Mouse (Mus musculus): ENCODE measurements at regions not wholly inside any gene's neighbourhood (a gene's known extent, or its start where the extent isn't known, plus 50 kb on each side); places are given as distances from the start of the nearest gene placed in this dataset.

- no peak for DNase-seq (ENCODE audit: low spot score in 2 of 2)
- intact Hi-C loops (cut with DNase I) = no loop called here
These were observed 189.7 kb upstream of the Runx1 start for GRCm38 (mm10) chr16:93015636-93016035.

GRCm38 (mm10) chr16:93014991-93015390, 189.0 kb upstream of the Runx1 start:
- no peak for DNase-seq (ENCODE audit: low spot score in 2 of 2)
- intact Hi-C loops (cut with DNase I) = no loop called here

GRCm38 (mm10) chr16:93013881-93014280, 187.9 kb upstream of the Runx1 start:
- intact Hi-C loops (cut with DNase I) = no loop called here

GRCm38 (mm10) chr16:93013256-93013655, 187.3 kb upstream of the Runx1 start:
- intact Hi-C loops (cut with DNase I) = no loop called here
- no peak for DNase-seq (ENCODE audit: low spot score in 2 of 2)

More at GRCm38 (mm10) chr16:93013881-93014280, 187.9 kb upstream of the Runx1 start:
- DNase-seq (ENCODE audit: low spot score in 2 of 2) = no peak

GRCm38 (mm10) chr16:93011474-93011873, 185.5 kb upstream of the Runx1 start:
- DNase-seq (ENCODE audit: low spot score in 2 of 2) = no peak
- intact Hi-C loops (cut with DNase I) = no loop called here

- intact Hi-C loops (cut with DNase I) = no loop called here
- DNase-seq (ENCODE audit: low spot score in 2 of 2) = no peak
These were observed 180.5 kb upstream of the Runx1 start for GRCm38 (mm10) chr16:93006321-93006984.

- intact Hi-C loops (cut with DNase I) = no loop called here
- no peak for DNase-seq (ENCODE audit: low spot score in 2 of 2)
These were observed 179.5 kb upstream of the Runx1 start for GRCm38 (mm10) chr16:93005470-93005869.

GRCm38 (mm10) chr16:93003830-93004229, 177.9 kb upstream of the Runx1 start:
- intact Hi-C loops (cut with DNase I) = no loop called here
- DNase-seq (ENCODE audit: low spot score in 2 of 2) = no peak

- intact Hi-C loops (cut with DNase I) = no loop called here
- DNase-seq (ENCODE audit: low spot score in 2 of 2) = no peak
These were observed 172.7 kb upstream of the Runx1 start for GRCm38 (mm10) chr16:92998689-92999088.

GRCm38 (mm10) chr16:92997636-92998035, 171.7 kb upstream of the Runx1 start:
- peak; percentile 20 to 65 for DNase-seq (ENCODE audit: low spot score in 2 of 2)
- intact Hi-C loops (cut with DNase I) = no loop called here

GRCm38 (mm10) chr16:92995993-92996350, 170.0 kb upstream of the Runx1 start:
- no peak for DNase-seq (ENCODE audit: low spot score in 2 of 2)
- intact Hi-C loops (cut with DNase I) = no loop called here

- intact Hi-C loops (cut with DNase I) = no loop called here
- no peak for DNase-seq (ENCODE audit: low spot score in 2 of 2)
These were observed 169.4 kb upstream of the Runx1 start for GRCm38 (mm10) chr16:92995132-92995992.

GRCm38 (mm10) chr16:92992876-92993275, 166.9 kb upstream of the Runx1 start:
- intact Hi-C loops (cut with DNase I) = no loop called here
- DNase-seq (ENCODE audit: low spot score in 2 of 2) = no peak

- DNase-seq (ENCODE audit: low spot score in 2 of 2) = peak in 1 of 2 experiments; percentile 30
- intact Hi-C loops (cut with DNase I) = no loop called here
These were observed 165.5 kb upstream of the Runx1 start for GRCm38 (mm10) chr16:92991405-92991804.

GRCm38 (mm10) chr16:92988416-92988815, 162.5 kb upstream of the Runx1 start:
- no peak for DNase-seq (ENCODE audit: low spot score in 2 of 2)
- intact Hi-C loops (cut with DNase I) = no loop called here

GRCm38 (mm10) chr16:92988000-92988399, 162.1 kb upstream of the Runx1 start:
- intact Hi-C loops (cut with DNase I) = no loop called here
- DNase-seq (ENCODE audit: low spot score in 2 of 2) = no peak

- intact Hi-C loops (cut with DNase I) = no loop called here
- DNase-seq (ENCODE audit: low spot score in 2 of 2) = no peak
These were observed 159.8 kb upstream of the Runx1 start for GRCm38 (mm10) chr16:92985768-92986167.

- DNase-seq (ENCODE audit: low spot score in 2 of 2) = no peak
These were observed 157.0 kb upstream of the Runx1 start for GRCm38 (mm10) chr16:92982934-92983333.

GRCm38 (mm10) chr16:92979620-92980330, 153.8 kb upstream of the Runx1 start:
- no peak for DNase-seq (ENCODE audit: low spot score in 2 of 2)
- intact Hi-C loops (cut with DNase I) = no loop called here

More at GRCm38 (mm10) chr16:92982934-92983333, 157.0 kb upstream of the Runx1 start:
- intact Hi-C loops (cut with DNase I) = no loop called here

GRCm38 (mm10) chr16:92976097-92976496, 150.1 kb upstream of the Runx1 start:
- no peak for DNase-seq (ENCODE audit: low spot score in 2 of 2)
- intact Hi-C loops (cut with DNase I) = no loop called here

Measured in left cerebral cortex, postnatal 25 days (tissue).